Comparison of ENCODE assay signal across 9 mouse cellular contexts in genomic region chr14:76882711-76883171, GRCm38 (mm10).
DNase-seq lines count a peak whose midpoint lies in the region; ATAC-seq and TF ChIP-seq lines count a peak whose summit lies in the region.
"Had no signal": no experiment of that assay in that cellular context is flagged by ENCODE, and none has a peak within 500 bp of the region (broad histone marks: within the 10 kb centered on the region; RNA-seq: fewer than 3 reads in every experiment).

No protein-coding gene starts in this region.

- no peak overlapping the region for H3K4me3 ChIP-seq in embryonic facial prominence, embryonic 12.5 days
- no peak overlapping the region for H3K4me3 ChIP-seq in kidney, adult 2 months (ENCODE audit: insufficient read depth, low read depth, low read length)
- H3K4me3 ChIP-seq in liver, embryonic 16.5 days (ENCODE audit: low read depth, low read length): 0 out of 2 replicates have a peak overlapping the region, but pooled peaks have one; percentile 6
- H3K4me3 ChIP-seq in olfactory bulb, adult 2 months (ENCODE audit: insufficient read depth, low read depth, low read length): no peak overlapping the region
- H3K4me3 ChIP-seq: megakaryocyte, embryonic 14.5 days had no signal

- peak; percentile 40 for DNase-seq in 3T3-L1 (ENCODE audit: low read depth, low spot score)
- peak; percentile 66 for DNase-seq in adrenal gland, postnatal 25 days
- DNase-seq in heart, adult 8-10 months (ENCODE audit: low spot score): peak; percentile 74
- DNase-seq in kidney, adult 2 months: peak; percentile 97
- DNase-seq in thymus, postnatal 25 days: no peak

- peak; percentile 41; the same call in 1 of the 2 replicates for ATAC-seq in embryonic facial prominence, embryonic 12.5 days (ENCODE audit: insufficient number of reproducible peaks, insufficient read depth, low FRiP score, low TSS enrichment)
- peak; percentile 84 for ATAC-seq in liver, embryonic 16.5 days (ENCODE audit: low read depth)

- H3K9ac ChIP-seq in embryonic facial prominence, embryonic 12.5 days: no peak overlapping the region
- no peak overlapping the region; the same call in 1 of the 2 replicates for H3K9ac ChIP-seq in liver, embryonic 16.5 days (ENCODE audit: low read depth, low read length)

- no peaks in the 10 kb centered on the region for H3K27me3 ChIP-seq in embryonic facial prominence, embryonic 12.5 days
- no peaks in the 10 kb centered on the region for H3K27me3 ChIP-seq in kidney, adult 2 months (replicated peaks; ENCODE audit: control insufficient read depth, insufficient read depth, low read length)
- H3K27me3 ChIP-seq in liver, embryonic 16.5 days (ENCODE audit: control insufficient read depth, insufficient read depth, low read depth, low read length): no peaks in the 10 kb centered on the region; the same call in 1 of the 2 replicates
- H3K27me3 ChIP-seq: megakaryocyte, embryonic 14.5 days had no signal

- H3K4me1 ChIP-seq in embryonic facial prominence, embryonic 12.5 days: peaks cover 15% of the 10 kb centered on the region
- peaks cover 15% of the 10 kb centered on the region; the same call in 1 of the 2 replicates for H3K4me1 ChIP-seq in kidney, adult 2 months (ENCODE audit: control insufficient read depth, insufficient read depth, low read length)
- peaks cover 23% of the 10 kb centered on the region for H3K4me1 ChIP-seq in liver, embryonic 16.5 days (ENCODE audit: control insufficient read depth, low read depth, low read length)
- H3K4me1 ChIP-seq in olfactory bulb, adult 2 months (ENCODE audit: control insufficient read depth, insufficient read depth, low read length): peaks cover 6% of the 10 kb centered on the region

- peak overlapping the region; percentile 51; the same call in 1 of the 2 replicates for H3K27ac ChIP-seq in embryonic facial prominence, embryonic 12.5 days
- peak overlapping the region; percentile 64 for H3K27ac ChIP-seq in kidney, adult 2 months (ENCODE audit: insufficient read depth, low read depth, low read length)
- H3K27ac ChIP-seq in liver, embryonic 16.5 days (ENCODE audit: low read length): peak overlapping the region; percentile 94
- peak overlapping the region; percentile 51; the same call in 1 of the 2 replicates for H3K27ac ChIP-seq in olfactory bulb, adult 2 months (ENCODE audit: insufficient read depth, low read depth, low read length)

- no peak for TF ChIP-seq POLR2A in kidney, adult 2 months (IDR thresholded peaks at IDR 0.05; ENCODE audit: low read depth, low read length)
- TF ChIP-seq POLR2A in olfactory bulb, adult 2 months (IDR thresholded peaks at IDR 0.05; ENCODE audit: insufficient read depth, low read depth, low read length): no peak

- H3K36me3 ChIP-seq in embryonic facial prominence, embryonic 12.5 days: no peaks in the 10 kb centered on the region
- H3K36me3 ChIP-seq in kidney, adult 2 months (ENCODE audit: control insufficient read depth, insufficient read depth, low read length): no peaks in the 10 kb centered on the region
- H3K36me3 ChIP-seq in liver, embryonic 16.5 days (ENCODE audit: control insufficient read depth, insufficient read depth): no peaks in the 10 kb centered on the region

- H3K4me2 ChIP-seq in embryonic facial prominence, embryonic 12.5 days (replicated peaks): peak overlapping the region; percentile 18; the same call in 1 of the 2 replicates
- peak overlapping the region; percentile 65 for H3K4me2 ChIP-seq in liver, embryonic 16.5 days (ENCODE audit: low read depth, low read length)

- TF ChIP-seq CTCF in kidney, adult 2 months (conservative IDR thresholded peaks at IDR 0.05; ENCODE audit: insufficient read depth, insufficient read length, low read depth, low read length): no peak
- no peak for TF ChIP-seq CTCF in olfactory bulb, adult 2 months (IDR thresholded peaks at IDR 0.05; ENCODE audit: insufficient read depth, low read depth, low read length)

- no peaks in the 10 kb centered on the region for H3K9me3 ChIP-seq in embryonic facial prominence, embryonic 12.5 days
- no peaks in the 10 kb centered on the region for H3K9me3 ChIP-seq in liver, embryonic 16.5 days (replicated peaks; ENCODE audit: control insufficient read depth, low read length)
- H3K9me3 ChIP-seq: megakaryocyte, embryonic 14.5 days had no signal

- 10% methylated on average over 5 of the region's 5 CpGs for WGBS in embryonic facial prominence, embryonic 12.5 days
- 14% methylated on average over 5 of the region's 5 CpGs for WGBS in kidney, adult 2 months
- WGBS in liver, embryonic 16.5 days (ENCODE audit: insufficient replicate concordance): 31% methylated on average over 5 of the region's 5 CpGs
- 7% methylated on average over 5 of the region's 5 CpGs for WGBS in olfactory bulb, adult 2 months
